Mouse (Mus musculus) heart, embryonic 14.5 days (tissue): ENCODE results near the gene Cd63. TPM values are rescaled to one million over a fixed set of nuclear protein-coding genes. Genes with fewer than 3 reads are reported as not detected.

Source experiments
- ATAC-seq: fragments of 200-750 bp; cut with Nextera tagmentation; 2 replicates; pipeline ENCODE4 v1.8.0; 2017; ENCODE audit warnings: low read depth, moderate TSS enrichment; ENCODE audit not compliant: insufficient number of reproducible peaks, insufficient read depth, low FRiP score
- H3K27ac ChIP-seq, 2 experiments: fragments of 200-500 bp in 1 of 2; fragments of 300-500 bp in 1 of 2; sonication (generic) in 1 of 2; replicated peaks in 1 of 2; 2 replicates each; pipeline ENCODE4 v1.5.1; 2012 to 2014; ENCODE audit warnings: low read depth in 2 of 2, low read length in 2 of 2, control low read depth in 1 of 2, mild to moderate bottlenecking in 1 of 2, mixed read lengths in 1 of 2; ENCODE audit not compliant: control insufficient read depth in 1 of 2, insufficient read depth in 1 of 2
- H3K27me3 ChIP-seq: fragments of 300-500 bp; sonication (generic); 2 replicates; pipeline ENCODE4 v1.6.1; 2014; ENCODE audit warnings: mild to moderate bottlenecking, low read length, control low read depth; ENCODE audit not compliant: control insufficient read depth, insufficient read depth
- H3K36me3 ChIP-seq: fragments of 300-500 bp; sonication (generic); 2 replicates; pipeline ENCODE4 v1.6.1; 2014; ENCODE audit warnings: mild to moderate bottlenecking, control low read depth, low read length, mixed read lengths; ENCODE audit not compliant: control insufficient read depth, insufficient read depth
- H3K4me1 ChIP-seq, 2 experiments: fragments of 200-500 bp in 1 of 2; fragments of 300-500 bp in 1 of 2; sonication (generic) in 1 of 2; 2 replicates each; pipeline ENCODE4 v1.6.1; 2012 to 2014; ENCODE audit warnings: low read length in 2 of 2, control low read depth in 1 of 2, mixed read lengths in 1 of 2; ENCODE audit not compliant: control insufficient read depth in 2 of 2, insufficient read depth in 2 of 2
- H3K4me2 ChIP-seq: fragments of 300-500 bp; sonication (generic); 2 replicates; pipeline ENCODE4 v1.6.1; 2014; ENCODE audit warnings: mild to moderate bottlenecking, low read length
- H3K4me3 ChIP-seq, 2 experiments: fragments of 200-500 bp in 1 of 2; fragments of 300-500 bp in 1 of 2; sonication (generic) in 1 of 2; 2 replicates each; pipeline ENCODE4 v1.5.1; 2012 to 2014; ENCODE audit warnings: low read length in 2 of 2, mild to moderate bottlenecking in 2 of 2, control low read depth in 1 of 2, low read depth in 1 of 2, moderate library complexity in 1 of 2; ENCODE audit not compliant: control insufficient read depth in 1 of 2, insufficient read depth in 1 of 2
- H3K9ac ChIP-seq: fragments of 300-500 bp; sonication (generic); 2 replicates; pipeline ENCODE4 v1.6.1; 2014; ENCODE audit warnings: mild to moderate bottlenecking, low read length
- H3K9me3 ChIP-seq: fragments of 300-500 bp; sonication (generic); 2 replicates; pipeline ENCODE4 v1.6.1; 2016; ENCODE audit warnings: low read length, control low read depth; ENCODE audit not compliant: control insufficient read depth
- WGBS: fragments of 180-500 bp; shearing (Covaris S2); extraction: QIAGEN DNeasy Blood & Tissue Kit; methylation state at CpG from one replicate; pipeline ENCODE4 v1.1.7; 2014; 5-methylcytosine and 5-hydroxymethylcytosine counted together
- polyA plus RNA-seq: library from polyadenylated mRNA; unstranded; fragments of >200 nt; fragmentation: Nextera tagmentation; extraction: Ambion mirVana; gene quantifications from 2 replicates; pipeline ENCODE4 v1.2.1, GENCODE M21; 2014

Gene Cd63
- polyA plus RNA-seq, 1 experiment from 2014 or later, result 394 TPM

- no peak overlapping the region for H3K9ac ChIP-seq
- no peaks in the 10 kb centered on the region for H3K9me3 ChIP-seq
- no peak for ATAC-seq
- H3K36me3 ChIP-seq, result peaks cover 27% of the 10 kb centered on the region
- no peak overlapping the region for H3K4me2 ChIP-seq
- peak overlapping the region in 1 of 2 experiments; percentile 31; a peak in 1 of 4 replicates for H3K27ac ChIP-seq
- no peaks in the 10 kb centered on the region for H3K27me3 ChIP-seq
- peaks cover 18 to 37% of the 10 kb centered on the region in 2 experiments for H3K4me1 ChIP-seq
- no peak overlapping the region for H3K4me3 ChIP-seq
- 55% methylated on average over 1 of the region's 1 CpGs for WGBS
Measured at GRCm38 (mm10) chr10:128921251-128921650, 20.5 kb downstream of the Cd63 start.

GRCm38 (mm10) chr10:128921883-128922821 lies 21.4 kb downstream of the Cd63 start:
- Histone ChIP-seq H3K9ac (peak overlapping the region; percentile 86), H3K4me3 (peak overlapping the region; percentile 83 to 93), H3K36me3 (peaks cover 18% of the 10 kb centered on the region), H3K27me3 (no peaks in the 10 kb centered on the region), H3K4me1 (peaks cover 18 to 37% of the 10 kb centered on the region in 2 experiments), H3K9me3 (no peaks in the 10 kb centered on the region), H3K27ac (peak overlapping the region; percentile 49 to 93), H3K4me2 (peak overlapping the region; percentile 85)
- 60% methylated on average over 16 of the region's 16 CpGs for WGBS
- ATAC-seq, result no peak

DNA sequence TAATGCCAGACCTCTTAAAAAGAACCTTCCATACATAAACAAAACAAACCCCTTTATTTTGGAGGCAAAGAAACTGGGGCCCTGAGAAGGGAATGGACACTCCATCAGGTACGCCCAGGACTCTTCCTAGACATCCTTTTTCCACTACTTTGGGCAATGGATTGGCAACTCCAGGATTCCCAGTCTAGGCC lies 21.9 kb downstream of the Cd63 start, which contains the start of gene Rdh5:
Gene Rdh5 (minus strand): TSS at position 67 of the 191 bp plus-strand sequence.
- 13% methylated on average over 1 of the region's 1 CpGs for WGBS
- Histone ChIP-seq H3K4me3 (peak within 1 kb of the TSS; percentile 83 to 93), H3K4me2 (peak within 1 kb of the TSS; percentile 85), H3K9ac (peak within 1 kb of the TSS; percentile 86), H3K9me3 (no peaks in the 10 kb centered on the region), H3K36me3 (peaks cover 12% of the 10 kb centered on the region), H3K4me1 (peaks cover 18 to 37% of the 10 kb centered on the region in 2 experiments), H3K27ac (peak within 1 kb of the TSS; percentile 93 to 94), H3K27me3 (no peaks in the 10 kb centered on the region)
- no peak for ATAC-seq

DNA sequence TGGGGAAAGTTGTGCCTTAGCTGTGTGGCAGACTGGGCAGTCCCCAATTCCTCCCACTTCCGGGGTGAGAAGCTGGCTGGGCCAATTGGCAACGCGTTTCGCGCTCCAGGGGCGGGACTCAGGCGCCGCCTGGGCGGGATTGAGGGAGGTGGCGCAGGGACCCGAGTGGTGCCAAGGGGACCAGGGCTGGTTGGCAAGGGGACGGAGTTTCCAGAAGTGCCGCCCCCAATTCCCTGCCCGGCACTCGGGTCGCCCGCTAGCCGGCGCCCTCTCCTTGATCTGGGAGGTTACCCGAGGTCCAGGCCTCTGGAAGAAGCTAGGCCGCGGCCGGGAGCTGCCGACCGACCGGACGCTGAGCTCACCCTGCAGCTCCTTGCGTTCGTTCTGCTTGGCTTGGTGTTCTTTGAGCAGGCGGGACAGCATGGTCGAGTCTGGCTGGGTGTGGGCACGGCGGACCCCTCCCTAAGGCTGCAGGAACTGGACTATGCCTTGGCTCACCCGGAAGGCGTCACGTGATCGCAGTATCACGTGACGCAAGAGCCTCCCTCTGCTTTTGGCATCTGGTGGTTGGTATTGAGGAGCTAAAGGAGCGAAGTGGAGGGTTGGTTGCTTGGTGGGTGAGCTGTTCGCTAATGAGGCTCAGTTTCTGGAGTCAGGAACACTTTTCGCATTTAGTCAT lies 22.4 kb downstream of the Cd63 start:
- H3K27me3 ChIP-seq, result no peaks in the 10 kb centered on the region
- peaks cover 8% of the 10 kb centered on the region for H3K36me3 ChIP-seq
- peak overlapping the region; percentile 86 for H3K9ac ChIP-seq
- H3K4me2 ChIP-seq, result peak overlapping the region; percentile 85
- peak overlapping the region; percentile 93 to 94 for H3K27ac ChIP-seq
- under 1% methylated on average over 41 of the region's 42 CpGs for WGBS
- H3K4me1 ChIP-seq, result peaks cover 18 to 36% of the 10 kb centered on the region in 2 experiments
- H3K4me3 ChIP-seq, result peak overlapping the region; percentile 83 to 93
- ATAC-seq, result peak; percentile 91
- H3K9me3 ChIP-seq, result no peaks in the 10 kb centered on the region

DNA sequence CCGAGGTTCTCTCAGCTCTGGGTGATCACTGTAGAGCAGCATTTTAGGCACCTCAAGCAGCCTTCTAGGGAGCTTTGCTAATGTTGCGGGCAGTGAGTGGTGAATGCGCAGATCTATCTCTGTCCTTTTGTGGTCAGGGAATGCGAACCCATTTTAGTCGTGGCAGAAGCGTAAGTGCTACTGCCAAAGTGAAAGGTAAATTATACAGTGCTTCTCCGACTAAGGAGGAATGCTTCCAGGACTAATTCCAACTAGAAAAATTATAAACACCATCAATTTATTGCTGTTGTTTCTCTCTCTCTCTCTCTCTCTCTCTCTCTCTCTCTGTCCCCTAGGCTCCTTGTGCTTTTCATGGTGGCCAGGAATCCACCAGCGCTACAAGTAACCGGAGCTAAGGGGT lies 23.1 kb downstream of the Cd63 start, which contains the start of gene Bloc1s1:
Gene Bloc1s1 (minus strand): TSS at position 101 of the 400 bp plus-strand sequence.
- H3K27ac ChIP-seq, result peak within 1 kb of the TSS; percentile 93 to 94
- no peaks in the 10 kb centered on the region for H3K27me3 ChIP-seq
- WGBS, result 56% methylated on average over 9 of the region's 9 CpGs
- H3K4me1 ChIP-seq, result peaks cover 18 to 32% of the 10 kb centered on the region in 2 experiments
- 0 out of 2 replicates have a peak, but pooled peaks cover 5% of the 10 kb centered on the region for H3K36me3 ChIP-seq
- H3K4me2 ChIP-seq, result peak within 1 kb of the TSS; percentile 85
- no peak for ATAC-seq
- H3K9ac ChIP-seq, result peak within 1 kb of the TSS; percentile 86
- peak within 1 kb of the TSS; percentile 83 to 93 for H3K4me3 ChIP-seq
- H3K9me3 ChIP-seq, result no peaks in the 10 kb centered on the region

DNA sequence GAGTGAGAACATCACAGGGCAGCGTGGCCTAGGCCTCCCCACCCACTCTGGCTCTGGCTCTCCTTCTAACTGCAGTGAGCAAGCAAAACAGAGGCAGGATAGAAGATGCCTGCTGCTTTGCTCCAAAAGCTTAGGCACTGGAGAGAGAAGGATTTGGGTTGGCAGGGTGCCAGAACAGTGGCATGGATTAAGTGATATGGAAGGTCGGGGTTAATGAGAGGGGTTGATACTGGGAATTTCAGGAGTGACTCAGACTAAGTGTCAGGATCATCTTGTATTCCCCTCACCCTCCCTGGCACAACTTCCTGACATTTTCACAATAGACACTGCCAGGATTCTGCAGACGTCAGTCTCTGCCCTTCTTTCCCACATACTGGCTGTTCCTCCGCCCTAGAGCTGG lies 27.6 kb downstream of the Cd63 start:
- H3K4me2 ChIP-seq, result no peak overlapping the region
- H3K9me3 ChIP-seq, result no peaks in the 10 kb centered on the region
- 31% methylated on average over 4 of the region's 4 CpGs for WGBS
- H3K27ac ChIP-seq, result no peak overlapping the region
- H3K4me3 ChIP-seq, result no peak overlapping the region
- no peaks in the 10 kb centered on the region for H3K36me3 ChIP-seq
- no peak for ATAC-seq
- peaks cover 9% of the 10 kb centered on the region for H3K27me3 ChIP-seq
- no peak overlapping the region for H3K9ac ChIP-seq
- H3K4me1 ChIP-seq, result peaks cover 17 to 35% of the 10 kb centered on the region in 2 experiments

DNA sequence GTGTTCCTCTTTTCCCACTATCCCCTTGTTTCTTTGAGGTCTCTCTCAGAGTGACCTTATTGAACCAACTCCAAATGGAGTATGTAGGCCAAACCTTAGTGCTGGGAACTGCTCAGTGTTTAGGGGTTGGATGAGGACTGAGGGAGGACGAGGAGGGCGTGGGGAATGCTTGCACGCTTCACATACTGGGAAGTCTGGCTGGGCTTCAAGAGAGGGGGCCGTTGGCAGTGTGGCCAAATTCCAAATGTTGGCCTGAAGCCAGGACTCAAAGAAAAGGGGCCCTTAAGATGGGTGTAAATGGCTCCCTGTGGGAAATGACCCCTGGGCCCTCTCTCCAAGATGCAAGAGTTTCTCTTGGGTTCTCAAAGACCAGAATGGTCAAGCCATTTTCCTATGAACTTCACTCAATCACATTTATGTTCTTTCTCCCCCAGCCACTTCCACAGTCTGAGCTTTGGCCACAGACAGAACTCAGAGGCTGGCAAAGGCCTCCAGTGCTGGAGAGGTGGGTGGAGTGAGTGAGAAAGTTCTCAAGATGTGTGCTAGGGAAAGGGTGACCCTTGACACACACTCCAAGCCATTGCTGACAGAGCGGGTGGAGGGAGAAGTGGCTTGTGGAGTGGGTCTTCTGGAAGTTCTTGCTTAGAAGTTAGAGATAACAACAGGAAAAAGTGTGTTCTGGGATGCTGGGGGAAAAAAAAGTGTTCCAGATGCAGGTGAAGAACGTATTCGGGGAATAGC lies 29.0 kb downstream of the Cd63 start:
- no peaks in the 10 kb centered on the region for H3K36me3 ChIP-seq
- no peak overlapping the region for H3K9ac ChIP-seq
- peaks cover 22% of the 10 kb centered on the region for H3K27me3 ChIP-seq
- WGBS, result 49% methylated on average over 7 of the region's 7 CpGs
- ATAC-seq, result no peak
- no peak overlapping the region for H3K4me2 ChIP-seq
- peaks cover 21 to 39% of the 10 kb centered on the region in 2 experiments for H3K4me1 ChIP-seq
- no peak overlapping the region for H3K4me3 ChIP-seq
- no peak overlapping the region for H3K27ac ChIP-seq
- no peaks in the 10 kb centered on the region for H3K9me3 ChIP-seq
